Mouse (Mus musculus) adrenal gland, postnatal 14 days (tissue): ENCODE data around the gene Utp4. TPM values are rescaled to one million over a fixed set of nuclear protein-coding genes. Genes with fewer than 3 reads are reported as not detected.
A peak's percentile ranks its signal among the peaks of the same experiment; 100 is the strongest.

Experiments used
- DNase-seq: peaks from one replicate; pipeline ENCODE4 v3.0.0; 2021; ENCODE audit warnings: mixed read lengths
- total RNA-seq: library from RNA; stranded (reverse); gene quantifications from 2 replicates; pipeline ENCODE4 v1.2.3, GENCODE M21; 2021

Gene Utp4
- total RNA-seq, 1 experiment from 2014 or later: 47.2 TPM

DNA sequence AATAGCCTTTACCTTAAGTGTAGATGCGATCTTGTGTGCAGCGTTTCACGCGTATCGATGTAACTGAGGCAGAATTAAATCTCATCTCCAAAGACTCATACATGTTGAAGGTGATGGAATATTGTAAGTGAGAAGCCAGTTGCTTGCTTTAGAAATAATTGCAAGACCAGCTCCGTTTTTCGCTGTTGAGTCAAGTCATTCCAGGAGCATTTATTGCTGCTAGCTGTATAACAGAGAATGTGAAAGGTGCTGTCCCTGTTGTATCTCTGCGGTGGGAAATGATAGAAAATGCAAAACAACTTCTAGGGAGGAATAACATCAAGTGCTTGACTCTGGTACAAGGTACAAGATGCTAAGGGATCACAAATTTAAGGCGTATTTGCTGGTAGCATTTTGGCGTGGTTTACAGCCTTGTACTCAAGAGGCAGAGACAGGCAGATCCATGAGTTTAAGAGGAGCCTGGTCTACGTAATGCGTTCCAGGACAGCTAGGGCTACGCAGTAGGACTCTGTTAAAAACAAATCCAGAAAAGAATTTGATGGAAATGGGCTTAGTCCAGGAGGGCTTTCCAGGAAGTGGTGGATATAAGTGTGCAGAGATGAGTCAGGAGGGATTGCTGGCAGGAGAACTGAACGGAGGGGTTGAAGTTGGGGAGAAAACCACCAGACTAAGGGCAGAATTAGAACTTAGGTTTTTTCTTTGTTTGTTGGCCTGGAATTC, 43.8 kb downstream of the Utp4 start:
- DNase-seq: no peak

DNA sequence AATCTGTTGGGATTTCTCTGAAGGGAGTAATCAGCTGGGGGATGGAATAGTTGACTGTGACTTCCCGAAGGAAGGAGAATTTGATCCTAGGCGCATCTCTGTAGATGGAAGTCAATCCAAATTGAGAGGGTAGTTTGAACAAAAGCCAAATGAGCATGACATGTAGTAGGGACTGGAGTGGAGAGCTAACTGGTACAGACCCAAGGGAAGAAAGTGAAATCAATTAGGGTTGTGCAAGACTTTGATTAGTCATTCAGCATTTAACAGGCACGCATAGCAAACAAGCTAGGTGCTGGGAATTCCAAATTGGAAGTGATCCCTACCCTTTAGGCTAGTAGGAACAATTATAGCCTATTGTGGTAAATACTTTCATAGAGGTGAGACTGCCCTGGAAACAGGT, 48.4 kb downstream of the Utp4 start:
- no peak for DNase-seq

DNA sequence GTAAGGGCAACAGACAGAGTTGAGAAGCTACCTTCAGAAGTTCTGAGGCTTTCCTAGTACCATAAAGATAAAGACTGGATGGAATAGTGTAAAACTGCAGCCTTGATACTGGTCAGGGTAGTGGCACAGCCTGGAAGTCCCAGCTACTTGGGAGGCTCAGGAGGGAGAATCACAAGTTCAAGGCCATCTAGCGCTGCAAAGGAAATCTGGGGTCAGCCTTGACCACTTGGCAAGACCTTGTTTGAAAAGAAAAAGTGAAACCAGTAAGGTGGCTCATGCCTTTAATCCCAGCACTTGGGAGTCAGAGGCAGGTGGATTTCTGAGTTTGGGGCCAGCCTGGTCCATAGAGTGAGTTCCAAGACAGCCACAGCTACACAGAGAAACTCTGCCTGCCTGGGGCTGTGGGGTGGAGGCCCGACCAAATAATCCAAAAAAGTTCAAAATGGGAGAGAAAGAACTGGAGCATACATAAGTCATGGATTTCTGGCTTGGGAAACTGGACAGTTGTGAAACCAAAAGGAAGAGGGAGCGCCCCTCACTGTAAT, 50.5 kb downstream of the Utp4 start:
- DNase-seq: peak; percentile 44

DNA sequence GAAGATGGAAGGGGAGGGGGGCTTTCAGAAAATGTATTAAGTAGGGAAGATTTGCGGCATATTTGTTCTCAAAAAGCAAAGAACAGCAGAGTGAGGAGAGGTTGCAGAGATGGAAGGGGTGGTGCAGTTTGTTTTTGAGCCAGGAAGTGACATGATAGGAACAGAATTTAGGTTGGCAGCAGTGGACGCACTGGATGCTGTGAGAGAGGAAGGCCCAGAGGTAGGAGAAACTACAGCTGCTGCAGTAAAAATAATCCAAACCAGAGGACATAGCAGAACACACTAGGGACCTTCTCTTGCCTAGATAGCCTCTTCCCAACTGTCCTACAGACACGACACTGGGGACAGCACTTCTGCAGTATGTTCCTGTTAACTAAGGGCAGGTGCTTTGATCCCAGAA, 51.3 kb downstream of the Utp4 start:
- no peak for DNase-seq

DNA sequence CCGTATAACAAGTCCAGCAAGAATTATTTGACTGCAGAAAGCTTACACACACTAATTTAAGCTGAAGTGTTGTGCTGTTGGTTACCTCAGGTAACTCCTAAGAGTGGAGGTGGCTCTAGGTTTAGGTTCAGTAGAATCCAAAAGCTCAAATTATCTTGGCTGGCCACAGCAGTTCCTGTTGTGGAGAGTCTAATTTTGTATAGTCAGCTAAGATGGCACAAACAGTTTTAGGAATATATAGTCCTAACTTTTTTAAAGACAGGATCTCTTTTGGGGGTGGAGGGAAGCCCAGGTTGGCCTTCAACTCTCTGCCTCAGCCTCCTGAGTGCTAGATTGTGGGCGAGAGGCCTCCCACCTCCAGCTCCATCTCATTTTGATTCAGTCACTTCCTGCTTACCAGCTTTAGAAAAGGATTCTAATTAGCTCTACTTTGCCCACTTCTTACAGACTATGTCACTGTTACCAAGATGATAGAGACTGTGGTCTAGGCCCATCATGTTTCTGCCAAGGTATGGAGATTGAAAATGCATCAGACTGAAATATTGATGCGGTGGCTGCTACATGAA, 55.3 kb downstream of the Utp4 start:
- DNase-seq: no peak

DNA sequence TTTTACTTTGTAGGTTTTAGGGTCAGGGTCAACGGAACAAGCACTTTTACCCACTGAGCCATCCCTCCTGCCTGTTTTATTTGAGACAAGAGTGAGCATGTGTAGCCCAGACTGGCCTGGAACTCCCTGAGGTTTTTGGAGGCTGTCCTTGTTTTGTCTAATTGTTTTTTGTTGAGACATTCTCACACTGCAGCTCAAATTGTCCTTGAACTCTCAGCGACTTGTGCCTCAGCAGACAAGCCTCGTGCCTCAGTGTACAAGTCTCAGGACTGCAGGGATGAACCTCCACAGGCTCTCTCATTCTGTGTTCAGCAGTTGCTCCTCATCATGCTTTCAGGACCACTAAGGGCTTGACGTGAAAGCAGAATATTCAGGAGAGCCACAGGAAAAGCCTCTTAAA, 58.3 kb downstream of the Utp4 start:
- DNase-seq: no peak

DNA sequence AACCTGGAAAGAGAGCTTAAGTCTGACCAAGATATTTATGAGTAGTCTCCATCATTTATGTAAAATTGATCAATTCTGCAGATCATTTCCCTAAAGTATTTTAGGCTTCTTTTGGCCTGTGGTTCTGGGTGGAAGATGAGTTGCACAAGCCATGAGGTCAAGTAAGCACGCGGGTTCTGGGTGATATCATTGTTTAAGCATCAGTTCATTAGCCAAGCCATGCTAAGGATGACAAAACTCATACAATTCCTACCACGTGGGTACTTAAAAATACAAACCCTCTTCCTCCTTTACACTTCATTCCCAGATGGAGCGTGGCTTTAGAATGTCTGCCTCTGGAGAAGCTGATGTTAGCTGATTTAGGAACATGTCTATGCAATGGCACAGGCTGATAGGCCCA, 60.1 kb downstream of the Utp4 start:
- no peak for DNase-seq

DNA sequence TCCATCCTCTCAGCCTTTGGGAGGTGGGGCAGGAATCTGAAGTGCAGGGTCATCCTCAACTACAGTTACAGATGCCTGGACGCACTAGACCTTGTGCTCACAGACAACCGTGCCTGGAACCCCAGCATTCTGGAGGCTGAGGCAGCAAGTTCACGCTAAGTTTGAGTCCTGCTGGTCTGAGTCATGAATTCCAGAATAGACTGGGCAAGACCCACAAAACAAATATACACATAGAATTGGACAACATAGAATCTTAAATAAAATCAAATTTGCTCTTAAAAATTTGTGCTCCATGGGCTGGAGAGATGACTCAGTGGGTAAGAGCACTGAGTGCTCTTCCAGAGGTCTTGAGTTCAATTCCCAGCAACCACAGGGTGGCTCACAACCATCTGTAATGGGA, 63.6 kb downstream of the Utp4 start:
- no peak for DNase-seq

DNA sequence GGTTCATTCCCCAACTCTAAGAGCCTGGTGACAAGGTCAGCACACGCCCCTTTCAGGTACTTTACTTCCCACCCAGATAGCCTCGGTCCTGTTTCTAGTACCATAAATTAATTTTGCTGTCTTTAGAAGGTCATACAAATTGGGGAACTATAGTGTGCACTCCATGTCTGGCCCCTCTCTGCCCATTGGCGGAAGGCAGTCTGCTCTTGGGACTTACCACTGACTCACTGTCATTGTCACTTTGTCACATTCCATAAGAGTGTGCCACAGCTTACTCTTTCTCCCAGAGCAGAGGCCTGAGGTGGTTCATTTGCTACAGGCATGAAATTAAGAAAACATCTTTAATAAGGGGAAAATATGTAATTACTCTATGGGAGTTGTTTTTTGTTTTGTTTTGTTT, 64.8 kb downstream of the Utp4 start:
- peak; percentile 27 for DNase-seq

DNA sequence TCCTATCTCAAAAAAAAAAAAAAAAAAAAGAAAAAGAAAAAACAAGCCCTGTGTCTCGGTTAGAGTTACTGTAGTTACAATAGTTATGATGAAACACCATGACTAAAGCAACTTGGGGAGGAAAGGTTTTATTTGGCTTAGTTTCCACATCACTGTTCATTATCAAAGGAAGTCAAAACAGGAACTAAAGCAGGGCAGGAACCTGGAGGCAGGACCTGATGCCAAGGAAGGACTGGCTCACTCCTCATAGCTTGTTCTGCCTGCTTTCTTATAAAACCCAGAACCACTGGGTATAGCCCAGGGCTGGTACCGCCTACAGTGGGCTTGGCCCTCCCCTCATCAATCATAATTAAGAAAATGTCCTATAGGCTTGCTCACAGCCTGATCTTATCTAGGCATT, 66.2 kb downstream of the Utp4 start:
- DNase-seq: no peak

DNA sequence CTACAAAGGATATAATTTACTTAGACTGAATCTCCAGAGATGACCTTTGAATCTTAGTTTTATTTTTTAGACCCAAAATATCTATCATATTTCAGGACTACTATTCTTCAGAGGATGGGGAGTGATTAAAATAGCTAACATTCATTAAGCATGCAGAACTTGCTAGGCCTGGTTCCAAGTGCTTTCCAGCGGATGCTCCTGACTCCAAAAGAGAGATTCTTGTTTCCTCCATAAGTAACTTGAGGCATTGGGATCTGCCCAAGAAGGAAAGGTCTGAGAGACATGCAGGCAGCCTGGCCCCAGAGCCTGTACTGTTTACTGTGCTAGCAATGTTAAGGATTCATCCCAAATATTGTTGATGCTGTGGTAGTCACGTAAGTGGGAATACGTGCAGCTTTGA, 68.9 kb downstream of the Utp4 start:
- DNase-seq: no peak

DNA sequence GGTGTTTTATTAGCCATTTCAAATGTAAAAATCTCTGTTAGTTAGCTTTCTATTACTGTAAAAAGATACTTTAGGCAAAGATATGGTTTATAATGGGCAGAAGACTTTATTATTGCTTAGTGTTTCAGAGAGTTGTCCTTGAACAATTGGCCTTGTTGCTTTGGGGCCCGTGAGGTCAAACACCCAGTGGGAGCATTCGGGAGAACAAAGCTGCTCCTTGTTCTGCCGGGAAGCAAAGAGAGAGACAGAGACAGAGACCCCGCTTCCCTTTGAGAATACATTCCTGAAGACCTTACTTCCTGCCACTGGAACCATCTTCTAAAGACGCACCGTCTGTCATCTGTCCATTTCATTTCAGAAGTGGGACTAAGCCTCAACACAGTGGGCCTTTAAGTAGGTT, 69.9 kb downstream of the Utp4 start:
- DNase-seq: no peak

DNA sequence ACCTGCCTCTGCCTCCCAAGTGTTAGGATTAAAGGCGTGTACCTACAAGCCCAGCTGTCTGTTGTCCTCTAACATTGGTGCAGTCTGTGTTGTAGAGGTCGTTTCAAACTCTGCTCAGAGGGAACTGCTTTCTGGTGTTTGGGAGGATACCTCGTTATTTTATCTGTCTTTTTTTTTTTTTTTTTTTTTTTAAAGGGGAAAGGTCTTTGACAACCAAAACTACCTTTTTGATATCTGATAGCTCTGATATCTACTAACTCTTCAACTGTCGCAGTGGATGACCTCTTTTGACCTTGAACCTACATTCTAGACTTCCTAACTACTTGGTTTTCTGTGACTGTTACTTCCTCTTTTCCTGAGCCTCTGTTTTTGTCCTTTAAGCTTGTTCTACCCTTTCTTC, 71.1 kb downstream of the Utp4 start:
- no peak for DNase-seq

DNA sequence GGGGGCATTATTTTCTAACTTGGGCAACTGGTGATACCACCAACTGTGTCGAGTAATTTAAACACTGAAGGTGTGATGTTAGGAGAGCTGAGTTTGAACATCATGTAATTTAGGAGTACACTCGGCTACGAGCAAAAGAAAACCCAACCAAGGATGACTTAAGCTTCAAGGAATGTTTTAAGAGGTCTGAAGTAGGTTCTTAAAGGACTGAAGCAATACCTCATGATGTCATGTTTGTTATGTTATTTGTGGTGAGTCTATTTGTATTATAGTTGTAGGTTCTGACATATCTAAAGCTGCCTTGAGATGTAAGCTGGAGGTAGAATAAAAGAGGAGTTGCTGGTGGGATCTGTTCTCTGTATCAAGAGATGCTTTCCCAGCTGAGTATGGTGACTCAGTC, 76.5 kb downstream of the Utp4 start:
- no peak for DNase-seq

DNA sequence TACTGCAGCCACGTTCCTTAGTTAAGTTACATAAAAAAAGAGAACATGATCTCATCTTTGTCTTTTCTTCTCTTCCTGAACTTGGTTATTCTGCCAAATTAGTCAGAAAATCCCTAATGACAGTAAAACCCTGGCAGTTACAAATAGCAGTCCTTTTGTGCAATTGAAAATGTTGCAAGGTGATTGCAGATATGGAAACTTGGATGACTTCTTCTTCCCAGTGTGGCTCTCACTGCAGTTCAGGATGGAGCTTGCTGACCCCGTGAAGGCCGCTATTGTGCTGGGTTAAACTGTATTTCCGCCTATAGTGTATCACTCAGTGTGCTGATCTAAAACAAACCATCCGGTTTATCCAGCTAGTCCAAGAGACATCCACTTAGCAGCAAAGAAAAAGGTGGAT, 78.5 kb downstream of the Utp4 start:
- DNase-seq: peak; percentile 33

Other genes starting within 250 kb of the Utp4 start
- 8.4 and 9.7 TPM in 2 replicates for gene Tango6, start 210.6 kb upstream of the Utp4 start, total RNA-seq
- gene Has3, start 23.4 kb upstream of the Utp4 start, total RNA-seq: 0.83 and 1.0 TPM in 2 replicates
- gene Sntb2, start 42.1 kb downstream of the Utp4 start, total RNA-seq: 24.2 and 28.2 TPM in 2 replicates
- 58.6 and 63.6 TPM in 2 replicates for gene Vps4a, start 137.6 kb downstream of the Utp4 start, total RNA-seq
- 34.9 and 38.6 TPM in 2 replicates for gene Pdf, start 155.0 kb downstream of the Utp4 start, total RNA-seq
- 29.4 and 30.3 TPM in 2 replicates for gene Cog8, start 163.1 kb downstream of the Utp4 start, total RNA-seq
- gene Nip7, start 163.2 kb downstream of the Utp4 start, total RNA-seq: 40.1 and 50.2 TPM in 2 replicates
- not detected in 2 replicates for gene Tmed6, start 172.0 kb downstream of the Utp4 start, total RNA-seq
- 25.0 and 26.2 TPM in 2 replicates for gene Terf2, start 202.9 kb downstream of the Utp4 start, total RNA-seq